1 mouse cellular context compared by ENCODE assay signal in the genomic region with DNA sequence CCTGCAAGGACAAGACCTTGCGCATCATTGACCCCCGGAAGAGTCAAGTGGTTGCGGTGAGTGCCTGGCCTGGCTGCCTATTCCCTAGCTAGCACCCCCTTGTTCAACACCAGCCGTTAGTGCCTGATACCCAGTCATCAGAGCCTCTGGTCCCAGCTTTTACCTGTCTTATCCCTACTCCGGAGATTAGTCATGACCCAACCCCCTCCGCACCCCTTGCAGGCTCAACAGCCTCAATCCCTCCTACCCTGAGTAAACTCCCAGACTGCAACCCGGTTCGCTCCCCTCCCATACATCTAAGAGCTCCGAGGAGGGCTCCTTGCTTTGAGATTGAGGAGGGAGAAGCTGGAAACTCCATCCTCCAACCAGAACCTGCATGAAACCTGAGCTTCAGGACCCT.
TF ChIP-seq lines count a peak whose summit lies in the region.

No protein-coding gene starts in this region.

TF ChIP-seq in CH12.LX, 34 proteins besides CTCF, POLR2A, EP300 and RAD21:
- TF ChIP-seq E2F4 (IDR thresholded peaks at IDR 0.05; ENCODE audit: insufficient replicate concordance, low read depth, low read length) (no peak), SMC3 (IDR thresholded peaks at IDR 0.05; ENCODE audit: low read depth, low read length) (no peak), NELFE (IDR thresholded peaks at IDR 0.05; ENCODE audit: low read depth, low read length) (no peak), TCF12 (IDR thresholded peaks at IDR 0.05; ENCODE audit: low read depth, low read length) (no peak), ZNF384 (IDR thresholded peaks at IDR 0.05; ENCODE audit: low read depth, low read length) (no peak), RCOR1 (conservative IDR thresholded peaks at IDR 0.05; ENCODE audit: low read depth, low read length) (no peak), BHLHE40 (IDR thresholded peaks at IDR 0.05; ENCODE audit: low read depth, low read length) (no peak), PAX5 (IDR thresholded peaks at IDR 0.05; ENCODE audit: low read length) (no peak), UBTF (IDR thresholded peaks at IDR 0.05; ENCODE audit: low read depth, low read length) (no peak), MAFK (IDR thresholded peaks at IDR 0.05; ENCODE audit: insufficient replicate concordance, low read length) (no peak)
